Mouse (Mus musculus): ENCODE results near the gene Tead3.
"Not testable (repeated sequence)": the region's sequence is repeated elsewhere in the genome, so short reads cannot be mapped to it uniquely, and the experiment has no call there.

The Tead3 gene

DNA sequence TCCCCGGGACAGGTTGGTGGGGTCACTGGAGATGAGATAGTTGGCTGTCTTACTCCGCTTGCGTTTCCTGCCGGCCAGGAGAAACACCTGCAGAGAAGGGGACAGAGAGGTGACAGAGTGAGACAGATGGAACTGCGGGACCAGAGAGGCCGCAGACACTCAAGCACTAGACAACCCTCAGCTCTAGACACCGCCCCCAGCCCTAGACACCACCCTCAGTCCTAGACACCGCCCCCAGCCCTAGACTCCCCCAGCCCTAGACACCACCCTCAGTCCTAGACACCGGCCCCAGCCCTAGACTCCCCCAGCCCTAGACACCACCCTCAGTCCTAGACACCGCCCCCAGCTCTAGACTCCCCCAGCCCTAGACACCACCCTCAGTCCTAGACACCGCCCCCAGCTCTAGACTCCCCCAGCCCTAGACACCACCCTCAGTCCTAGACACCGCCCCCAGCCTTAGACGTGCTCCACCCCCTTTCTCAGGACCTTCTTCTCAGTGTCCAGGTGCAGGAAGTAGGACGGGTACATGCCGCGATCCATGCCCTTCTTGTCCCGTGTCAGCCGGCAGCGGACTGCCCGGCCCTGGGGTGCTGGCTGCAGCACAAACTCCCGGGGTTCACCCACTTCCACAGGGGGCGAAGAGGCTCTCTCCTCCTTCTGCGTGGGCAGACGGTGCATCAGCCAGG, 8.1 kb upstream of the Tead3 start:
- DNase-seq (ENCODE audit: low spot score) = not testable (repeated sequence)

DNA sequence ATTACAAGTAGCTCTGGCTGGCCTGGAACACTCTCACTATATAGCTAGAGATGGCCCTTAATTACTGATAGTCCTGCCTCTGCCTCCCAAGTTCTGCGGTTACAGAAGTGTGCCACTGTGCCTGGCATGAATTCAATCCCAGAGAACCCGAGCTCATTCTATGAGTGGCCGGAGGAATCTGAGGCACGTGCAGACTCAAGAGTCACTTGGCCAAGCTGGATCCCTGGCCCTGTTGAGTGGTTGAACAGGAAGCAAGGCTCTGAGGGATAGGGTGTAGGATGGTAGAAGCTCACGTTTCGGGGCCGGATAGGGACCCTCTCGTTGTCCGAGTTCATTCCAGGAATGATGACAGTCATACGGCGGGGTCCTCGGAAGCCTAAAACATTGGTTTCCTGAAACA, 5.3 kb upstream of the Tead3 start:
- no peak for DNase-seq (ENCODE audit: low spot score)

DNA sequence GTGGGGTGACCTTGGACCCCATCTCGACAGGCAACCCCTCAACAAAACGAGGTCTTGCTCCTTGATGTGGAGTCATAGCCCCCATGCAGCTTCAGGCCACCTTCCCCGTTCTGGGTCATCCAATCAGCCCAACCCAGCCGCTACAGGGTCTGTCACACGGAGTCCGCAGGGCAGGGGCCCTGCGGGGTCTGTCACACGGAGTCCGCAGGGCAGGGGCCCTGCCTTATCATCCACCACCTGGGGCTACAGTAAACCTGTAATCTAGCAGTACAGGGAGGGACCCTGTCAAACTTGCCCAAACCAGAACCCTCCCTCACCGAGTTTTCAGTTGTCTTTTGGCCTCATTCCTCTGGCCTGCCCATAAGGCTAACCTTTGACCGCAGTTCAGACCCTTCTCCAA, 1.4 kb upstream of the Tead3 start:
- DNase-seq (ENCODE audit: low spot score) = no peak

DNA sequence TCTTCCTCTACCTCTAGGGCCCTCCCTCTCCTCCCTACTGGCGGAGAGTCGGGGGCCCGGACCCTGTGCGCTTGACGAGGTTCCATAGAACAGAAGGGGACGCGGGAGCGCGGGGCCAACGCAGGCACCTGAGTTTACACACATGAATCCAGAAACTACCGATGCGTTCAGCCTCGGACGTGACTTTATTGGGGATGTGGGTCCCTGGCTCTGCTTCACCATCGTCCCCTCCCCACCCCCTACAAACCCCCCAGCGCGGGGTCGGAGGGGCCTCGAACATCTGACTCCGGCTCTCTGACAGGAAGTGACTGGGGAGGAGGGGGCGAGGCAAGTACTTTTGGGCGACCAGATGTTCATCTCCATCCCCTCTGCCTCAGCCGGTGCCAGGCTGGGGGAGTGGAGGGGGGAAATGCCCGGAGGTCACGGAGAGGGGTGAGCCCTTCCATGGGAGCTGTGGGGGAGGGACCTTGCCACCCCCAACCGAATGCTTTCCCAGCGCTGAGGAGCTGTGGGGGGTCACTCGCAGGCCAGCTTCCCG, 805 bp upstream of the Tead3 start:
- DNase-seq (ENCODE audit: low spot score) = no peak

DNA sequence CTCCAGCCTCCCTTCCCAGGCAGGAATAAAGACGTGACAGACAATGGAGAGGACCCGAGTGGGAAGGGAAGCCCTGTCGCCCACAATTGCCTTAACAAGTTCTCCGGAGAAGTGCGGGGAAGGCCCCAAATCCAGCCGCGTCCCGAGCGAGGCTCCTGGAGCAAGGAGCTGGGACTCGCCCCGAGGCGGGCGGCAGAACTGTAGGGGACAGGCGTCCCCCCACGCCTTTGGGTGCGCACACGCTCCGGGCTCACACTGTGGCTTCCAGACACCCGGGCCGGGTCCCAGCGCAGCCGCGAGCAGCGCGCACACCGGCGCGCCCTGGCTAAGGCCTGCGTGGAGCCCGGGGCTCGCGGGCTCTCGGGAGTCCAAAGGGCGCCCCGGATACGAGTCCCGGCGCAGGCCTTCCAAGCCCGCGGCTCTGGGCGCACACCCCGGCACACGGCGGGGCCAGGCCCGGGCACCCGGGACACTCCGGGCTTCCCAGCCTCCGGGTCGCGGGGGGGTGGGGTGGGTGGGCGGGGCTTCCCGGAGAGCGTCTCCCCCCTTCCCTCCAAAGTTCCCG, 634 bp downstream of the Tead3 start:
- DNase-seq (ENCODE audit: low spot score) = no peak

DNA sequence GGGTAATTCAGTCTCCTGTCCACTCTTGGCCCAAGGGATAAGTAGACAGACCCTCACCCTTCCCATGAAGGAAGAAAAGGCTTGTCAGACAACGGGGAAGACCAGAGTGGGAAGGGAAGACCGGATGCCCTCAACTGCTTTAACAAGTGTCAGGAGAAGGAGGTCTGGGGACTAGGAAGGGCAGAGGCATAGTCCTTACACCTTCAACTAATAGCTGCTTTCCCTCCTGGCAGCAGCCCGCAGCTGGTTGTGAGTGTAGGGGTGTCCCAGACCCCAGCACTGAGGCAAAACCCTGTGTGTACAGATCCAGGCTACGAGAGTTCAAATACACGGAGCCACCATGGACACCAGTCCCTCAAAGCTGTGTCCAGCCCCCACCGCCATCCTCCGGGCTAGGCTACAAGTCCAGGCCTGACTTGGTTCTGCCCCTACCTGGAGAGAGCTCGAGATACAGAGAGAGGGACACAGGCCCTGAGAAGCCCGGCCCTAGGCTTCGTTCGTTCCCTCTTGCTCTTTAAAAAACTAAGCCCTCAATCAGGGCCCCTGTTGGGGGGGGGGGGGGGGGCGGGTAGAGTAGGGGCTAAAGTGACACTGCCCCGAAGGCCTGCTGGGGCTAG, 1.2 kb downstream of the Tead3 start:
- no peak for DNase-seq (ENCODE audit: low spot score)

DNA sequence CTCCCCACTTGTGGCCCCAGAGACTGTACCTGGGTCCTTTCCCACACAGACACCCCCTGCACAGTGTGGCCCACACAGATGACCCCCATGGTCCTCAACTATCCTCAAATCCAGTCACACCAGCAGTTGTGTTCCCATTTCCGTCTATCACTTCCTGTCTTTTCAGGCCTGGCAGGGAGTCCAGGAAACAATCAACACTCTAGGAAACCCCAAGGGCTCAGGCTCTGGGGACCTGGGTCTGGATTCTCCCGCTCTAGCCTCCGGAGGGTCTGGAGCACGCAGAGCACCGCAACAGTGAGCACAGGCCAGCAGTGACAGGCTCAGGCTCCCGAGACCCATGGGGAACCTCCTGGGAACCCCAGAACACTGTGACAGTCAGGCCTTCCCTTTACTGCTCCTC, 2.4 kb downstream of the Tead3 start:
- DNase-seq (ENCODE audit: low spot score) = no peak

DNA sequence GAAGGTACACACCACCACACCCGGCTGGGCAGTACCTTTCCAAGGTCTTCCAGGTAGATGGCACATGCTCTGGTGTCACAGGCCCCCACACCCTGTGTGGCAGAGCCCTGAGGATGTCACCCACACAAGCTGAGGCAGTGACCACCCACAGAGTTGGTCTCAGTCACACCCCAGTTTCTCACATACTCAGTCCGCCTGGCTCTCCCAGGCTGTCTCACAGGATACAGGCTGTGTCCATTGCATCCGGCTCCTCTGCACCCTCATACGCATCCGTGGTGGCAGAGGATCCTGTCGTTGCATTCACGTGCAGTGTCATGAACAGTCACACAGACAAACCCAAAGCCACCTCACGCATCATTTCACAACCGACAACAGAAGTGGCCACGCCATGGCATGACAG, 3.3 kb downstream of the Tead3 start:
- DNase-seq (ENCODE audit: low spot score) = no peak

DNA sequence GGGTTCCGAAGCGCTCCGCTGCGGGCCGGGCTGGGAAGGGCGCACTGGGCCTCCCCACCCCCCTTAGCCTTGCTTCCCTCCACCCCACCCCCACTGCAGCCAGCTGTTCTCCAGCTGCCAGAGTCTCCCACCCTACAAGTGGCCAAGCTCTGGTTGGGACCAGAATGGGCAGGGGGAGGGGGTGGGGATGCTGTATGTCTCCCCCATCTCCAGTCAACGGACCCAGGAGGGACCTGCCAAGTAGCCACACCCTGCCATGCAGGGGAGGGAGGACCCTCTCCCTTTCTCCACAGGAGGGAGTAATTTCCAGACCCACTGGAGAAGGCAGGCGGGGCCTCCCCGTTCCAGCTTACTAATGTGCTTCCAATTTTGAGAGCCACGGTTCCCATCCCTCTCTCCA, 4.7 kb downstream of the Tead3 start:
- no peak for DNase-seq (ENCODE audit: low spot score)

DNA sequence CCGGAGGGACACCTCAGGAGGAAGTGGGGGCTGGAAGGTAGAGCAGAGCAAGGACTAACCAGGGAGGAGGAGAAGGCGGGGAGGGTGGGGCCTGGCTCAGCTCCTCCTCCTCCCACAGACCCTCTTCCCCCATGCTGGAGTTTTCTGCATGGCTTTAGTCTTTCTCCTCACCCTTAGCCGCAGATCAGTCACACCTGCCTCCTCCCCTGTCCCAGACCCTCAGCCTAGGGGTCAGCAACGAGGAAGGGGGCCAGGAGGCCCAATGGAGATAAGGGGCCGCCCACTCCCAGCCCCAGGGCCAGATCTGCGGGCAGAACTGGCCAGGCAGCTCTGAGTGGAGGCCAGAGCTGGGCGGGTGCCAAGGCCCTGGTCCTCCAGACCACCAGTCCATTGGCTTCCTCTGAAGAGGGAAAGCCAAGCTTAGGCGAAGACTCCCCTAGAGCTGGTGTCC, 5.3 kb downstream of the Tead3 start:
- DNase-seq (ENCODE audit: low spot score) = no peak

DNA sequence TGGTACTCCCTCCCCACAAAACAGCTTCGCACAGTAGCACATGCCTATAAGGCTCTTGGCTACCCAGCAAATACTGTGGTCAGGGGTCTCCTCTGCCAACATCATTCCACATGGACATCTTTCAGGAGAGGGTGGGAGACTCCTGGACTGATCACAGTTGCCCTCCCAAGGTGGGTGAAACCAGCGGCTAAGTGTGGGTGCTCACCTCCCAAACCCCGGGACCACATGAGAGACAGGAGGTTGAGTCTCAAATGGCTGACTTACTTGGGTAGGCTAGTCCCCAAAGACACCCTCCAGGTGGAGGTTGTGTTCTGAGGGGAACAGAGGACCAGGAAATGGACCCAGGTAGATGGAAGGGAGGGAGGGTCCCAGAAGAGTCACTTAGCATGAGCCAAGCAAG, 5.9 kb downstream of the Tead3 start:
- no peak for DNase-seq (ENCODE audit: low spot score)

DNA sequence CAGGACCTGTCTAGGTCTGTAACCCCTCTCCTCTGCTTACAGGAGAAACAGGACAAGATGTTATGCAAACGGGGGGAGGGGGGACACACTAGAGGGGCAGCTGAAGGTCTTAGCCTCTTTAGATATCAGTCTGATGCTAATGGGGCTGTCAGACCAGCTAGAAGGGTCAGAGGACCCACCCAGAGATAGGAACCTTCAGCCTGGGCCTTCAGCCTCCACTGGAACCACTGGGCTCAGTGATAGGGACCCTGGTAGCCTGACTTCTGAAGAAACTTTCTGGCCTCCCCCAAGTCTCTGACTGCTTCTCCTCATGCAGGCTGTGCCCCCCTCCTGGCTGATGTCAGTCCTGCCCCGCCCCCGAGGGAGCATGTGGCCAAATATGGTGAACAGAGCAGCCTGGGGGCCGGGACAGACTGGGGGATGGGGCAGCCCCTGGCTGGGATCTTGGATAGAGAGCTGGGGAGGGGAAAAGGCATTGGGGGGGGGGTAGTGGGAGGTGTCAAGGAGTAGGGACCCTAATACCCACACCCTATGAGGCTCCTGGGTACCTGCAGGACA, 6.5 kb downstream of the Tead3 start:
- DNase-seq (ENCODE audit: low spot score) = no peak

DNA sequence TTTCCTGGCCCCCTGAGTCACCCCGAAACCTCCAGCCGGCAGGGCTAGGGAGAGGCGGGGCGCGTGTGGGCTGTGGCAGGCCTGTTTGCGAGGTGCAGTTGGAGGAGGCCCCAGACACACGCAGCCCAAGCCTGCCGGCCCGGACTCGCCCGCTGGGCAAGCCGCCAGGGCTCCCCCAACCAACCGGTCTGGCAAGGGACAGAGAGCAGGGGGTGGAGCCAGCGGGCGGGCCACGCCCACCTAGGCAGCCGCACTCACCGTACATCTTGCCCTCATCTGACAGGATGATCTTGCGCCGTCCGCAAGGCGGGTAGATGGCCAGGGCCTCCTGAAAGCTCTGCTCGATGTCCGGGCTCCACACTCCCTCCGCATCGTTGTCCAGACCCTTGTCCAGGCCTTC, 9.5 kb downstream of the Tead3 start:
- DNase-seq (ENCODE audit: low spot score) = peak; percentile 72

DNA sequence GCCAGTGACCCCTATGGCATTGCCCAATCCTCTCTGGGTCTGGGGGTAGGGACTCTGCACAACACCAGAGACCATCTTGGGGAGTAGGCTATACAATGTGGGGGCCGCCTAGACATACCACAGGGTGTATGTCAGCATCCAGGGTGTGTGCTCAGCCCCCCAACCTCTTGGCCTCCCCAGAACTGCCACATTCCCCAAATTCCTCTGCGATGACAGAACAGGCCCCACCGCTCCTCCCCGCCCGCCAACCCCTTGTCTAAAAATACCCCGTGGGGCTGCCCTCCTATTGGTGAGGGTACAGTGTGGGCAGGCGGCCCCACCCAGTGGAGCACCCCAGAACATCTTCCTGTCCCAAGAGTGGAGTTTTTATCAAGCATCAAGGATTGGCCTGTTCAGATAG, 10.0 kb downstream of the Tead3 start:
- DNase-seq (ENCODE audit: low spot score) = no peak

DNA sequence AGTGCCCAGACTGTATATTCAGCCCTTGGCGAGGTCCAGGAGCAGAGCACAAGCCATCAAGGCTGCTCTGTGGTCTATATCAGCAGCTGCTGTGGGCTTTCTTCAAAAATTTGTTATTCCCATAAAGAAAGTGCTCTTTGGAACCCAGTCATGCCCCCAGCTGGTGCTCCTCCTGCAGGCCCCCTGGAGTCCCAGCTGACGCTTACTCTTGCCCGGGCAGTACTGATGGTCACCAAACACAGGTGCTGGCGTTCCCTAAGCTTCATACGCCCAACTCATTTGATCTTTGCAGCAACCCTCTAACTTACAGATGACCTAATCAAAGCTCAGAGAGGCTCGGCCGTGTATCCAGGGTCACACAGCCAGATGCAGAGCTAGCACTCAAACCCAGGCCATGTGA, 13.1 kb downstream of the Tead3 start:
- DNase-seq (ENCODE audit: low spot score) = no peak

DNA sequence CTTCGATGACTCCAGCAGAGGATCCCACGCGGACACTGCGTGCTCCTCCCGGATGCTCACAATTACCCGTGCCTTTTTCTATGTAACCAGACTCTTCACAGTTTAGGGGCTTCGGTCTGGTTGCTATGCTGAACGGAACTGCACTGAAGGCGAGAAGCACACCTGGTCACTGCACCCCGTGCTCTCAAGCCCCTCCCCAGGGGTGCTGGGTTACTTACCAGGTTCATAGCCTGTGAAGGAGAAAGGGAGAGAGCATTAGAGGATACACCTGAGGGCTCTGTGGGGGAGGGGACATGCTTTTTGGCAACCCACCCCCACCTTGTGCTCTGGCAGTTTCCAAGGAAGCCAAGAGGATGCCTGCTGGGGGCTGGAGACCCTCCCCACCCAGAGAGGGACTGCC, 15.3 kb downstream of the Tead3 start:
- no peak for DNase-seq (ENCODE audit: low spot score)

DNA sequence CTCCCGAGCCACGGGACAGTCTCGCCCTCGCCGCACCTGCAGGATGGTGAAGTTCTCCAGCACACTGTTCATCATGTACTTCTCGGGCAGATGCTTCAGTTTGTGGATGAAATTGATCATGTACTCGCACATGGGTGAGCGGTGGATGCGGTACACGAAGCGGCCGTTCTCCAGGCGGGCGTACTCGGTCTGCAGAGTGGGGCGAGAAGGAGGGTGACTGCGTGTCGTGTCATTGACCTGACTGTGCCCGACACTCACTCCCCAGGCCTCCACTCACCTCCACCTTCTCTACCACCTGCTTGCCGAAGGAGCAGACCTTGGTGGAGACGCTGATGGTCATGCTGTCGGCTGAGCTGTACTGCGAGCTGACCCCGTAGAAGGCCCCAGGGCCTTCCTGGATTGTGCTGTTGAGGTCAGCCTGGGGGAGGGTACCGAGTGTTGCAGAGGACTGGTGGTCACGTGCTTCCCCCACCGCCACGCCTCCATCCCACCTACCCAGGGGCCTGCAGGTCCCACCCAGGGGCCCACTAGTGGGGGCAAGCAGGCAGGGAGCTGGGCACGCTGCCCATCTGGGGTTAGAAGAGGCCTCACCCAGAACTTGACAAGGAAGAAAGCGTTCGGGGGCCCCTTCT, 17.6 kb downstream of the Tead3 start:
- peak; percentile 46 for DNase-seq (ENCODE audit: low spot score)

DNA sequence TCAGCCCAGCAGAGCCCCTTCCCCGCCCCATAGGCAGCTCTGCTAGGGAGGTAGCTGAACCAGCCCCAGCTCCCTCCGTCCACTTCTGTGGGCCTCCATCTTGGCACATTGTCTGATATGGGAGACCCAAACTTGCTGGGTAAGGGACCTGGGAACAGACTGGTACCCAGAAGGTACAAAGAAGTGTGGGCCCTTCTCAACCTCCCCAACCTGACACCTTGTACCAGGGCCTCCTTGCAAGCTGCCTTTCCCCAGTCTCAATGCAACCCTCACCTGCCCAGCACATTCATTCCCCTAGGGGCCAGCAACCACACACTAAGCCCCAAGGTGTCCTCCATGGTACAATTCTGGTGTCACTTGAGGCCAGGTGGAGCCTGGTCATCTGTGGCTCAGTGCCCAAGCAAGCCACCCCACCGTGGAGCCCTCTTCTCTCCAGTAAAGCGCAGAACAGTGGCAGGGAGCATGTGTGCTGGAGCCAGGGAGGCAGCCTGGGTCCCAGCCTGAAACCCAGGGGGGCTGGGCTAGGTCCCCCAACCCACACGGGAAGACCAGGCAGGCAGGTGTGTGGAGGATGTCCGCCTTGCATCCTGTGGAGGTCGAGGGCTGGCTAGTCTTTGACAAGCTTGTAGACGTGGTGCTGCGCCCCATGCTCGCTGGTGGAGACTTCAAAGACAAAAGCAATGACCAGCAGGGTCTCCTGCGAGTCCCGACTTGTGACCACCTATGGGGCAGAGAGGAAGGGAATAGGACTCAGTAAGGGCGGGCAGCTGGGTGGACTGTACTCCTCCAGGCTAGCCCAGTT, 18.3 kb downstream of the Tead3 start:
- no peak for DNase-seq (ENCODE audit: low spot score)

DNA sequence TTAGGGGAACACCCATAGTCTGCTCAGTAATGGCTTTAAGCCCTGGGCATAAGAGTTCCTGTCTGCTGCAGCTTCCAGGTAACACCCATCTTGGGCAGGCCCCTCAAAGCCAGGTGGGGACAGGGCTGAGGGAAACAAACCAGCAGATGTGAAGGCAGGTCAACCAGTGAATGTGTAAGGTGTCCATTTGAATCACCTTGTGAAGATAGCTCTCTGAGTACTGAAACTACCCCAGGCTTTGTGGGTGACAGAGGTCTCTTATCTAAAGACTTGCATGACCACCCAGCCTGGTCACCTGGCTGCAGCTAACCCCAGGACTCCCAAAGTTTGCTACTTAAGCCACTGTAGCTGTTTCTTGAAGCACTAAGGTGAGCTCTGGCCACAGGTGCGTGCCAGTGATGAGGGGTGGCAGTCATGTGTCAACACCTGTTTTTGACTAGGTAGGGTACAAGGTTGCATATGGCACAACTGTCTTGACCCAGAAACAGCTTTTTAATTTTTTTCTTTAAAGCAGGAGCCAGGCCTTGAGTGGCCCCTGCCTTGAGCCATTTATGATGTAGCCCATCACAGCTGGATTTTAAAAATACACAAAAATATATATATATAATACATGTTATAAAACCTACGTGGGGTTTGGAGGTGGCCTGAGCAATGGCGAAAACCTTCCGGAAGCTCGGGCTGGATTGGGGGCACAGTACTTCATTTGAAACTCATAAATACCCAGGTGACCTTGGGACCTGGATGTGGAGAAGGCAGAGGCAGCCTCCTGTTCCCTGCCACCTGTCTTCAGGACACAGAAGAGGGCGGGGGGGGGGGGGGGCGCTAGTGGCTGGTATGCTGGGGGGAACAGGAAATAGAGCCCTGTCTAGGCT, 19.1 kb downstream of the Tead3 start:
- peak; percentile 29 for DNase-seq (ENCODE audit: low spot score)

DNA sequence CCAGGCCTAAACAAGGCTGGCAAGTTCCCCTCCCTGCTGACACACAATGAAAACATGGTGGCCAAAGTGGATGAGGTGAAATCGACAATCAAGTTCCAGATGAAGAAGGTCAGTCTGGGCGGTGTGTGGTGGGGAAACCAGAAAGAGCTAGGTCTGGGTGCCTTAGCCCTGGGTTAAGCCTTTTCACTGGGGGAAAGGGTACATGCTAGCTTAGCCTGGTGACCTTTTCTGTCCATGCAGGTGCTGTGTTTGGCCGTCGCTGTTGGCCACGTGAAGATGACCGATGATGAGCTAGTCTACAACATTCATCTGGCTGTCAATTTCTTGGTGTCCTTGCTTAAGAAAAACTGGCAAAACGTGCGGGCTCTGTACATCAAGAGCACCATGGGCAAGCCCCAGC, 20.0 kb downstream of the Tead3 start:
- not testable (repeated sequence) for DNase-seq (ENCODE audit: low spot score)

DNA sequence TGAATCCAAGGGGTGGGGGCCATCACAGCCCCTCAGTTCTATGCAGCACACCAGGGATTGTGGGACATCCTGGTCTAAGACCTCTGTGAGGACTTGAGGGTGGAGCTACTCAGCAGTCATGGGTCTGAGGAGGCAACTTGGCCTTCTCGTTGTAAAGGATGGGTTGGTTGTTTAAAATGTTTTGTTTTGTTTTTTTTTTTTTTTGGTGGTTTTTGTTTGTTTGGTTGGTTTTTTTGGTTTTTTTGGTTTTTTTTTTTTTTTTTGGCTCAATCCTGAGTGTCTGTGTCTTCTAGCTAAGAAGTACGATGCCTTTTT, 20.4 kb downstream of the Tead3 start:
- no peak for DNase-seq (ENCODE audit: low spot score)

Measured in embryo, embryonic 10.5 days (tissue).